Mouse (Mus musculus): ENCODE results near the gene Hoga1. TPM values are rescaled to one million over a fixed set of nuclear protein-coding genes. Genes with fewer than 3 reads are reported as not detected.

Hoga1 gene
- total and polyA plus RNA-seq, 3 experiments, result not detected

- Histone ChIP-seq H3K27ac (ENCODE audit: insufficient read depth, low read depth) (no peak within 1 kb of the TSS), H3K27me3 (replicated peaks) (peaks cover 25% of the 10 kb centered on the region), H3K4me2 (ENCODE audit: insufficient read depth, low read depth, poor library complexity, severe bottlenecking) (no peak within 1 kb of the TSS), H3K79me2 (replicated peaks; ENCODE audit: control insufficient read depth, extremely low read depth, insufficient read depth, poor library complexity, severe bottlenecking) (no peaks in the 10 kb centered on the region), H3K36me3 (replicated peaks in 1 of 2; ENCODE audit: control insufficient read depth in 1 of 2, insufficient read depth in 1 of 2, low read length in 1 of 2) (no peaks in the 10 kb centered on the region), H3K4me1 (ENCODE audit: control insufficient read depth in 1 of 2, insufficient read depth in 2 of 2) (no peaks in the 10 kb centered on the region), H3K9me3 (replicated peaks; ENCODE audit: low read length) (no peaks in the 10 kb centered on the region), H3K9ac (ENCODE audit: insufficient read depth, low read depth) (no peak within 1 kb of the TSS), H3K4me3 (replicated peaks in 1 of 3; ENCODE audit: low read depth in 2 of 3, low read length in 2 of 3, poor library complexity in 1 of 3) (no peak within 1 kb of the TSS)
- in situ Hi-C loops (cut with MboI; ENCODE audit: low pct_ligation_motif_present, low pct_unique_long_range_greater_than_20kb, low sequenced_read_pairs) (no loop called here), dilution Hi-C loops (cut with MboI; ENCODE audit: extremely low pct_ligation_motif_present, extremely low pct_unique_long_range_greater_than_20kb, low sequenced_read_pairs) (no loop called here)
- TF ChIP-seq MAX (IDR thresholded peaks at IDR 0.05; ENCODE audit: low read length) (no peak), KAT2A (IDR thresholded peaks at IDR 0.05; ENCODE audit: insufficient replicate concordance, low read length) (no peak), MXI1 (IDR thresholded peaks at IDR 0.05; ENCODE audit: low read depth, low read length) (no peak), SIN3A (IDR thresholded peaks at IDR 0.05; ENCODE audit: low read length) (no peak), JUND (conservative IDR thresholded peaks at IDR 0.05; ENCODE audit: low read depth, low read length) (no peak), BHLHE40 (IDR thresholded peaks at IDR 0.05; ENCODE audit: low read depth, low read length) (no peak), USF1 (IDR thresholded peaks at IDR 0.05; ENCODE audit: low read depth, low read length) (no peak), ZC3H11A (IDR thresholded peaks at IDR 0.05; ENCODE audit: low read depth, low read length) (no peak)
- DNase-seq (ENCODE audit: extremely low read depth), result no peak
Observed at GRCm38 (mm10) chr19:42051948-42052347, 6.5 kb downstream of the Hoga1 start, which contains the start of gene 4933411K16Rik. Gene 4933411K16Rik (plus strand): TSS chr19:42052248.

GRCm38 (mm10) chr19:42054255-42054654, 8.8 kb downstream of the Hoga1 start:
- Histone ChIP-seq H3K4me1 (ENCODE audit: control insufficient read depth in 1 of 2, insufficient read depth in 2 of 2) (no peaks in the 10 kb centered on the region), H3K4me3 (replicated peaks in 1 of 3; ENCODE audit: low read depth in 2 of 3, low read length in 2 of 3, poor library complexity in 1 of 3) (no peak overlapping the region), H3K36me3 (replicated peaks in 1 of 2; ENCODE audit: control insufficient read depth in 1 of 2, insufficient read depth in 1 of 2, low read length in 1 of 2) (no peaks in the 10 kb centered on the region), H3K9ac (ENCODE audit: insufficient read depth, low read depth) (no peak overlapping the region), H3K79me2 (replicated peaks; ENCODE audit: control insufficient read depth, extremely low read depth, insufficient read depth, poor library complexity, severe bottlenecking) (no peaks in the 10 kb centered on the region), H3K27me3 (replicated peaks) (peaks cover 34% of the 10 kb centered on the region), H3K27ac (ENCODE audit: insufficient read depth, low read depth) (no peak overlapping the region), H3K4me2 (ENCODE audit: insufficient read depth, low read depth, poor library complexity, severe bottlenecking) (no peak overlapping the region), H3K9me3 (replicated peaks; ENCODE audit: low read length) (no peaks in the 10 kb centered on the region)
- DNase-seq (ENCODE audit: extremely low read depth), result no peak
- dilution Hi-C loops (cut with MboI; ENCODE audit: extremely low pct_ligation_motif_present, extremely low pct_unique_long_range_greater_than_20kb, low sequenced_read_pairs) (no loop called here), in situ Hi-C loops (cut with MboI; ENCODE audit: low pct_ligation_motif_present, low pct_unique_long_range_greater_than_20kb, low sequenced_read_pairs) (no loop called here)
- TF ChIP-seq POLR2A (IDR thresholded peaks at IDR 0.05; ENCODE audit: low read depth, low read length), result no peak
- no peak for TF ChIP-seq CHD2 (IDR thresholded peaks at IDR 0.05; ENCODE audit: low read length)
- no peak for TF ChIP-seq RCOR1 (conservative IDR thresholded peaks at IDR 0.05; ENCODE audit: low read depth, low read length)
- TF ChIP-seq ZC3H11A (IDR thresholded peaks at IDR 0.05; ENCODE audit: low read depth, low read length), result no peak
- TF ChIP-seq MYC (IDR thresholded peaks at IDR 0.05; ENCODE audit: low read depth, low read length), result no peak
- no peak for TF ChIP-seq ZNF384 (IDR thresholded peaks at IDR 0.05; ENCODE audit: low read depth, low read length)
- TF ChIP-seq MXI1 (IDR thresholded peaks at IDR 0.05; ENCODE audit: low read depth, low read length), result no peak
- no peak for TF ChIP-seq ETS1 (conservative IDR thresholded peaks at IDR 0.05; ENCODE audit: low read depth, low read length)
- no peak for TF ChIP-seq SMC3 (IDR thresholded peaks at IDR 0.05; ENCODE audit: low read depth, low read length)
- no peak for TF ChIP-seq IRF4 (IDR thresholded peaks at IDR 0.05; ENCODE audit: low read depth, low read length)
- TF ChIP-seq UBTF (IDR thresholded peaks at IDR 0.05; ENCODE audit: low read depth, low read length), result no peak
